Mouse (Mus musculus): ENCODE data around the gene Endov. TPM values are rescaled to one million over a fixed set of nuclear protein-coding genes. Genes with fewer than 3 reads are reported as not detected.

The Endov gene
- polyA plus RNA-seq, 1 experiment from 2014 or later, result 17.3 TPM

DNA sequence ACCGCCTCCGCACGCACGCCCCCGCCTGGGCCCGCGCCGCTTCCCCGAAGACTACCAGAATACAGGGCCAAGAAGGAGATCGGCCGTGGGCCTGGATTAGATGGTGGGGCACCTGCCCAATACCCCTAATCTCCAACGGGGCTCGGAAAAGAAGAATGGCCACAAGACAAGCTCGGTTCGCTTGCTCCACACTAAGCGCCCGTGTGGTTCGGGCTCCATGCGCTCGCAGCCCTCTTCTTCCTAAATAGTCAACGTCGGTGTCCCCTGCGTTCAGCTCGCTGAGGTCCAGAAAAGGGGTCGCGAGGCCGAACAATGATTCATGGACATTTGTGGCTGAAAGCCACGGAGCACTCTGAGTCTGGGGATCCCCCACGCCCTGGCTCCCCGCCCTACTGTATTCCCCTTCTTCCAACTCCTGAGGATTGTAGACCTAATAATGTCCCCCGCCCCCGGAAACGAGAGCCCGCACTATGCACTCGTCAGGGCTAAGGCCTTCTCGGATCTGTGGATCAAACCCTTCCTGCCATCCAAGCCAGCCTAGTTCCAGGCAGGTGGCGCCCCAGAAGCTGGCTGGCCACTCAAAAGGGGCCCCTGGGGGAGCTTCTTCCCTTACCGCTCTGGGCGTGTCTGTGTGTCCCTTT, 56.9 kb downstream of the Endov start:
- Histone ChIP-seq H3K4me3 (peak overlapping the region; percentile 78), H3K4me1 (replicated peaks) (peaks cover 86% of the 10 kb centered on the region), H3K9me3 (no peaks in the 10 kb centered on the region), H3K27ac (replicated peaks) (peak overlapping the region; percentile 75), H3K27me3 (peaks cover 71% of the 10 kb centered on the region), H3K4me2 (peak overlapping the region; percentile 97), H3K9ac (peak overlapping the region; percentile 88), H3K36me3 (no peaks in the 10 kb centered on the region)
- peak; percentile 18; the same call in 1 of the 2 replicates for ATAC-seq (ENCODE audit: low read depth)
- WGBS, result under 1% methylated on average over 39 of the region's 39 CpGs

DNA sequence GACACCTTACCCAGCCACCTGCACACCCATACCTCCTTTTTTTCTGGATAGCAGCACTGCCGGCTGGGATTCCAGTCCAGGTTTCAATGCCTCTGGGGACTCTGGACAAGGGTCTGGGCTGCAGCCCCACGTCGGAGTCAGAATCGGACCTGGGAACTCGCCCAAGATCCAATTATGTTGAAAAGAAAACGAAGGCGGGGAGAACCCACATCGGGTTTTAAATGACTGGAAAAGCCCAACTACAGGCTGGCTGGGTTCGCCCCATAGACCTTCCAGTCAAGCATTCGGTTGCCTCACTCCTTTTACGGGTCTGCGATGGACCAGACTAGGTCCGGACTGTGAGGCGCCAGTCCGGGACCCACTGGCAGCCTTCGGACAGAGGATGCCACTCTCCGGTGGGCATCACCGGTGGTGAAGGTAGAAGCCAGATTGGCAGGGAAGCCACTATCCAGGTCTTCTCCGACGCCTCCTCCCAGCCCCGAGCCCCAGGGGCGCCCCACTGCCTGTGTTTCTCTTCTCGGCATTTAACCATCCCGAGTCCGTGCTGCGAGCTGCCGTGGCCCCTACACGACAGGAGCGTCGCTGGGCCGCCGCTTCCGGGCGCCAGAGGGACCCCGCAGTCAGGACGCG, 57.7 kb downstream of the Endov start:
- Histone ChIP-seq H3K27ac (replicated peaks) (peak overlapping the region; percentile 25), H3K4me1 (replicated peaks) (peaks cover 80% of the 10 kb centered on the region), H3K27me3 (peaks cover 68% of the 10 kb centered on the region), H3K36me3 (no peaks in the 10 kb centered on the region), H3K4me2 (peak overlapping the region; percentile 97), H3K9ac (peak overlapping the region; percentile 88), H3K9me3 (no peaks in the 10 kb centered on the region), H3K4me3 (peak overlapping the region; percentile 78)
- under 1% methylated on average over 37 of the region's 37 CpGs for WGBS
- 0 out of 2 replicates have a peak, but pooled peaks have one; percentile 9 for ATAC-seq (ENCODE audit: low read depth)

DNA sequence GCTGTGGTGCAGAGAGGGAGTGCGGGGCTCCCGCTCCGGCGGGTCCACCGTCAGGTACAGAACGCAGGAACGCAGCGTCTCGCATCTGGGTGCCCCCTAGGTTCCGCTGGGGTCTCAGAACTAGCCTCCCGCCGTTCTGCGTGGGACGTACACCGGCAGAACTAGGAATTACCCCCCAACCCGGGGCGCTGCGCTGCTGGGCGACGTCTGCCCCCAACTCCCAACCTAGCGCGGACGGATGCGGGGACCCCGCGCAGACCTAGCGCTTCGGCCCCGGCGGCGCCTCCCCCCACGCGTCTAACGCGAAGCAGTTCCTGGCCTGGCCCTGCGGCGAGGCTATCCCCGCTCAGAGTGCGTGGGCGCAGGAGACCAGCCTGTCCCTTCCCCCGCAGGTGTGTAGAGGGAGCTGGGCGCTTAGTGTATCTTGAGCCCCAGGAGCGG, 58.2 kb downstream of the Endov start:
- Histone ChIP-seq H3K4me2 (peak overlapping the region; percentile 97), H3K27ac (replicated peaks) (peak overlapping the region; percentile 25), H3K9me3 (no peaks in the 10 kb centered on the region), H3K9ac (peak overlapping the region; percentile 88), H3K4me1 (replicated peaks) (peaks cover 74% of the 10 kb centered on the region), H3K36me3 (no peaks in the 10 kb centered on the region), H3K4me3 (peak overlapping the region; percentile 78), H3K27me3 (peaks cover 71% of the 10 kb centered on the region)
- no peak for ATAC-seq (ENCODE audit: low read depth)
- 1% methylated on average over 43 of the region's 43 CpGs for WGBS

- H3K9ac ChIP-seq, result 0 out of 2 replicates have a peak overlapping the region, but pooled peaks have one; percentile 44
- peak overlapping the region; percentile 18; the same call in 1 of the 2 replicates for H3K27ac ChIP-seq (replicated peaks)
- peaks cover 66% of the 10 kb centered on the region for H3K27me3 ChIP-seq
- H3K4me3 ChIP-seq, result no peak overlapping the region
- peaks cover 61% of the 10 kb centered on the region for H3K4me1 ChIP-seq (replicated peaks)
- no peaks in the 10 kb centered on the region for H3K36me3 ChIP-seq
- no peaks in the 10 kb centered on the region for H3K9me3 ChIP-seq
- 0 out of 2 replicates have a peak overlapping the region, but pooled peaks have one; percentile 0 for H3K4me2 ChIP-seq
- no peak for ATAC-seq (ENCODE audit: low read depth)
- 50% methylated on average over 10 of the region's 10 CpGs for WGBS
Measured at GRCm38 (mm10) chr11:119550546-119551335, 59.6 kb downstream of the Endov start.

DNA sequence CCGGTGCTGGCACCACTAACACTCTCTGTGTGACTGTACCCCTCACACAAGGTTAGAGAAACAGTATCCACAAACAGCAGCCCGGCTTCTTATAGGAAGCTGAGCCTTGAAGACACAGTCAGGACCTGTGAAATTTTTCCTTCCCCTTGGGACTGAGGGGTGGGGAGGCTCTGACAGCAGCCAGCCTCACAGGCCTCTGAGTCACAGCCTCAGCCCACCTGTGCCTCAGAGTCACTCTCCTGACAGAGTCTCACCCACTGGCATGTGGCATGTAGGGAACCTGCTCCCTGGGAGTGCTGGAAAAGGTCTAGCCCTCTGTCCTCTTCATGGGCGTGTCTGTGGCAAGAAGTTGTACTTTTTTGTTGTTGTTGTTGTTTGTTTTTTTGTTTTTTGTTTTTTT, 60.3 kb downstream of the Endov start:
- ATAC-seq (ENCODE audit: low read depth), result no peak
- Histone ChIP-seq H3K36me3 (no peaks in the 10 kb centered on the region), H3K27me3 (peaks cover 59% of the 10 kb centered on the region), H3K9me3 (no peaks in the 10 kb centered on the region), H3K27ac (replicated peaks) (no peak overlapping the region), H3K4me2 (no peak overlapping the region), H3K9ac (no peak overlapping the region), H3K4me1 (replicated peaks) (peaks cover 55% of the 10 kb centered on the region), H3K4me3 (no peak overlapping the region)
- 60% methylated on average over 3 of the region's 3 CpGs for WGBS

GRCm38 (mm10) chr11:119552301-119552700, 61.2 kb downstream of the Endov start:
- ATAC-seq (ENCODE audit: low read depth), result no peak
- Histone ChIP-seq H3K9me3 (no peaks in the 10 kb centered on the region), H3K27ac (replicated peaks) (no peak overlapping the region), H3K36me3 (no peaks in the 10 kb centered on the region), H3K4me3 (no peak overlapping the region), H3K27me3 (peaks cover 56% of the 10 kb centered on the region), H3K9ac (no peak overlapping the region), H3K4me1 (replicated peaks) (peaks cover 55% of the 10 kb centered on the region), H3K4me2 (no peak overlapping the region)
- 57% methylated on average over 1 of the region's 1 CpGs for WGBS

DNA sequence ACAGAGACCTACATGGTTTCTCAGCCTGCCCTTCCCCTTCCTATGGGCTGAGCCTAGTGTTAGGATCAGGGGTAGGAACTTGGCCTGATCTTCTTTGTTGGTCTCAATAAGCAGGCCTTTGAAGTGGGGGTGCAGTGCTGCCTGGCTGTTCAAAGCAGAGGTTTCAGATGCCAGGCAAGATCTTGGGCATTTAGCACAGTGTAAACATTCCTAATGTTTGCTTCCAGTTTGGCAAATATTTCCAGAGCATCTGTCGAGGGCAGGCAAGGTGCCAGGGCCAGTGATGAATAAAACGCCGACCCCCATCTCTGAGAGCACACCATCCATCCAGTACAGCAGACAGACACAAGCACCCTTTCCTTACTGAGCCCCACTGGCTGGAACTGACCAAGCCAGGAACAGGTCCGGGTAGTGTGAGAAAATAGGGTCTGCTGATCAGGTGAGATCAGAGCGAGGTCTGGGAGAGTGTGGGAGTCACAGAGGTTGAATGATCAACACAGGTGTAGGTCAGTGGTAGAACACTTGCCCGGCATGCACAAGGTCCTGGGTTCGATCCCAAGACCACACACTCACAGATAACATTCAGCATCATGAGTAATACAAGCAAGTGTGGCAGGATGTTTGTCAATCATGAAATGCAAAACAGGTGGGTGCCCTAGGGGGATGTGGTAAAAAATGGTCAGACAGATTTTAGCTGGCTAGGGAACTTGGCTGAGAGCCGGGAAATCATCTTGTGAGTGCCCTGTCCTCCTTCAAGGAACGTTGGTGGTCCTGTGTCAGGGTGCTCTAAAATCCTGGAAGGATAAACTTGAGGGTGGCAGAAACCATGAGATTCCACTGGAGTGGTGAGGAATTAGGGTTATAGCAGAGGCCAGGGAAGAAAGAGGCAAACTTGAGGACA, 62.0 kb downstream of the Endov start:
- Histone ChIP-seq H3K9me3 (no peaks in the 10 kb centered on the region), H3K9ac (no peak overlapping the region), H3K4me2 (no peak overlapping the region), H3K27me3 (peaks cover 52% of the 10 kb centered on the region), H3K4me3 (no peak overlapping the region), H3K36me3 (no peaks in the 10 kb centered on the region), H3K27ac (replicated peaks) (no peak overlapping the region), H3K4me1 (replicated peaks) (peaks cover 58% of the 10 kb centered on the region)
- 69% methylated on average over 9 of the region's 9 CpGs for WGBS
- ATAC-seq (ENCODE audit: low read depth), result no peak

GRCm38 (mm10) chr11:119554706-119555105, 63.6 kb downstream of the Endov start:
- no peak for ATAC-seq (ENCODE audit: low read depth)
- Histone ChIP-seq H3K9ac (no peak overlapping the region), H3K27me3 (peaks cover 37% of the 10 kb centered on the region), H3K9me3 (no peaks in the 10 kb centered on the region), H3K36me3 (no peaks in the 10 kb centered on the region), H3K4me1 (replicated peaks) (peaks cover 58% of the 10 kb centered on the region), H3K4me2 (no peak overlapping the region), H3K27ac (replicated peaks) (no peak overlapping the region), H3K4me3 (no peak overlapping the region)
- 79% methylated on average over 7 of the region's 7 CpGs for WGBS

GRCm38 (mm10) chr11:119555170-119555569, 64.0 kb downstream of the Endov start:
- ATAC-seq (ENCODE audit: low read depth), result no peak
- no peak overlapping the region for H3K4me3 ChIP-seq
- no peaks in the 10 kb centered on the region for H3K9me3 ChIP-seq
- 85% methylated on average over 7 of the region's 7 CpGs for WGBS
- no peaks in the 10 kb centered on the region for H3K36me3 ChIP-seq
- no peak overlapping the region for H3K9ac ChIP-seq
- no peak overlapping the region for H3K4me2 ChIP-seq
- H3K27ac ChIP-seq (replicated peaks), result no peak overlapping the region
- peaks cover 60% of the 10 kb centered on the region for H3K4me1 ChIP-seq (replicated peaks)
- peaks cover 33% of the 10 kb centered on the region for H3K27me3 ChIP-seq

DNA sequence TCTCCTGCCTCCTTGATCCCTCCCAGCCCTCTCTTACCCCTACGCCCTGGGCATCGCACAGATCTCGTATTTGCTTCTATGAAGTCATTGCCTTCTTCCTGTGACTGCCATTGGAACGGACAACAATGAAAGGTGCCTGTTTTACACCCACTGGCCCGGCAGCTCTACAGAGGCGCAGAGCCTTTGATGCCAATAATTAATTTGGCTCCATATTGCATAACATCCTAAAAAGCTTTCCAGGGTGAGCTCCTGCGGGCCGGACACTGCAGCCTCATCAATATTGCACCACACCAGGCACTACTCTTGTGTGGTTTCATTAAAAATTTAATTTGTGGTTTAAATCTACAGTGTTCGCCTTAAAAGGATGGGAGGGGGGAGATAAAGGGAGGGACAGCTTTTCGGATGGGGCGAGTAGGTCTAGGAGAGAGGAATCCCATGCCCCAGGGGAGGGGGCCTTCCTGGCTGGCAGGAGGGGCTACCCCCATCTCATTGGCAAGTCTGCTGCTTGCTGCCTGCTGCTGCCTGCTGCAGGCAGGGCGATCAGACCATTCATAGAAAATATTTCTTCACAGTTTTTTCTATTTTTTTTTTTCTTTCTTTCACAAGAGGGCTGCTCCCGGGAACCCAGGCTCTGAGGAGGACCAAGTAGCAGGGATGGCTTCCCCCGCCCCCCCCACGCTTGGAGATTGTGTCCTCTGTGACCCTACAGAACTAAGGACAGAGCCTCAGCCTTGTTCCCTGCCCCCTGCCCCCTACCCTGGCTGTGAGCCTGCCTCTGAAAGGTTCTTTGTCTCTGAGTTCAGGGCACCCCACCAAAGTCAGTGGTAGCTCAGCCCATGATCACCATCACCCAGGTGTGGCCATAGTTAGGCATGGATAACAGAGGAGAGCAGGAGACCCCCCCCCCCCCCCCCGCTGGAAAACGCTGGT, 67.1 kb downstream of the Endov start:
- peak; percentile 29; the same call in 1 of the 2 replicates for ATAC-seq (ENCODE audit: low read depth)

More for the DNA sequence above, 67.1 kb downstream of the Endov start:
- 9% methylated on average over 15 of the region's 17 CpGs for WGBS
- H3K9me3 ChIP-seq, result no peaks in the 10 kb centered on the region
- peak overlapping the region; percentile 30 for H3K4me2 ChIP-seq
- peaks cover 51% of the 10 kb centered on the region for H3K4me1 ChIP-seq (replicated peaks)
- H3K27me3 ChIP-seq, result peaks cover 14% of the 10 kb centered on the region
- peak overlapping the region; percentile 60 for H3K9ac ChIP-seq
- H3K36me3 ChIP-seq, result no peaks in the 10 kb centered on the region
- H3K4me3 ChIP-seq, result no peak overlapping the region
- H3K27ac ChIP-seq (replicated peaks), result peak overlapping the region; percentile 94
